Mouse (Mus musculus) stomach, embryonic 16.5 days (tissue): ENCODE results near the gene Eef1akmt1. TPM values are rescaled to one million over a fixed set of nuclear protein-coding genes. Genes with fewer than 3 reads are reported as not detected.

Source experiments
- ATAC-seq: fragments of 200-750 bp; cut with Nextera tagmentation; 2 replicates; pipeline ENCODE4 v1.8.0; 2017; ENCODE audit warnings: moderate number of reproducible peaks, moderate TSS enrichment; ENCODE audit not compliant: insufficient read depth, low FRiP score
- H3K27ac ChIP-seq: fragments of 300-500 bp; sonication (generic); 2 replicates; pipeline ENCODE4 v1.5.1; 2014; ENCODE audit warnings: low read length
- H3K27me3 ChIP-seq: fragments of 300-500 bp; sonication (generic); 2 replicates; pipeline ENCODE4 v1.6.1; 2014; ENCODE audit warnings: low read length, control low read depth, mixed read lengths; ENCODE audit not compliant: control insufficient read depth, insufficient read depth
- H3K36me3 ChIP-seq: fragments of 300-500 bp; sonication (generic); 2 replicates; pipeline ENCODE4 v1.6.1; 2014; ENCODE audit warnings: low read length; ENCODE audit not compliant: control insufficient read depth, insufficient read depth
- H3K4me1 ChIP-seq: fragments of 300-500 bp; sonication (generic); 2 replicates; pipeline ENCODE4 v1.6.1; 2014; ENCODE audit warnings: low read length, control low read depth, mixed read lengths; ENCODE audit not compliant: control insufficient read depth, insufficient read depth
- H3K4me2 ChIP-seq: fragments of 300-500 bp; sonication (generic); 2 replicates; pipeline ENCODE4 v1.6.1; 2014; ENCODE audit warnings: low read depth, low read length, mixed read lengths
- H3K4me3 ChIP-seq: fragments of 300-500 bp; sonication (generic); replicated peaks from 2 replicates; pipeline ENCODE4 v1.5.1; 2014; ENCODE audit warnings: mild to moderate bottlenecking, low read length
- H3K9ac ChIP-seq: fragments of 300-500 bp; sonication (generic); 2 replicates; pipeline ENCODE4 v1.6.1; 2014; ENCODE audit warnings: low read length
- H3K9me3 ChIP-seq: fragments of 300-500 bp; sonication (generic); replicated peaks from 2 replicates; pipeline ENCODE4 v1.6.1; 2016; ENCODE audit warnings: low read length, control low read depth; ENCODE audit not compliant: control insufficient read depth
- WGBS: fragments of 180-500 bp; shearing (Covaris S2); extraction: QIAGEN DNeasy Blood & Tissue Kit; methylation state at CpG from one replicate; pipeline ENCODE4 v1.1.7; 2014; 5-methylcytosine and 5-hydroxymethylcytosine counted together
- polyA plus RNA-seq: library from polyadenylated mRNA; unstranded; fragments of >200 nt; fragmentation: Nextera tagmentation; extraction: Ambion mirVana; gene quantifications from 2 replicates; pipeline ENCODE4 v1.2.1, GENCODE M21; 2015

Gene Eef1akmt1
- polyA plus RNA-seq, 1 experiment from 2014 or later, result 75.3 TPM

DNA sequence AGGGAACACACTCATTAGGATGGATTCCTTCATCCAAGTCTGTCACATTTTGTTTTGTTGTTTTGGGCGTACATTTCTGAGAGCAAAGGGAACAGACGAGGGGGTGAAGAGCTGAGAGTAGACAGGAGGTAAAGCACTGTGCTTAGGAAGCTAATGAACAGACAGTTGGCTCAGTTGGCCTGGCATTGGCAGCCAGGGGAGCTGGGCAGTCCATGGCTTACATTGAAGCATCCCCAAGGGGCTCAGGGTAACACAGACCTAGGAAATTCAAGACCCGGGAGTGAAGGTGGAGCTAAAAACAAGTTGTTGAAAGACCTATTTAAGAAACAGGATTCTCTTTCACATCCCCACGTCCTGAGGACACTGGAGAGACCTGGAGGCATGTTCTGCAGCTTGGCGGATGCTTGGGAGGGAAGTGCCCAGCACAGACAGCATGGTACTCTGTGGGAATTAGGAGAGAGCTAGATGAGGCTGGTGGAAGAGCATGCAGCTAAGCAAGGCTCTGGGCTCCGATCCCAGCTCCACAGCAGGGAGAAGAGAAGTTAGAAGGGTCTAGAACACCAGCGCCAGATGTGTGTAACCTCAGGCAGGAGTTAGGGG is 15.8 kb downstream of the Eef1akmt1 start:
- Histone ChIP-seq H3K27me3 (no peaks in the 10 kb centered on the region), H3K27ac (no peak overlapping the region), H3K4me1 (no peaks in the 10 kb centered on the region), H3K4me2 (no peak overlapping the region), H3K4me3 (no peak overlapping the region), H3K36me3 (no peaks in the 10 kb centered on the region), H3K9ac (no peak overlapping the region), H3K9me3 (no peaks in the 10 kb centered on the region)
- WGBS, result 89% methylated on average over 7 of the region's 7 CpGs
- no peak for ATAC-seq

DNA sequence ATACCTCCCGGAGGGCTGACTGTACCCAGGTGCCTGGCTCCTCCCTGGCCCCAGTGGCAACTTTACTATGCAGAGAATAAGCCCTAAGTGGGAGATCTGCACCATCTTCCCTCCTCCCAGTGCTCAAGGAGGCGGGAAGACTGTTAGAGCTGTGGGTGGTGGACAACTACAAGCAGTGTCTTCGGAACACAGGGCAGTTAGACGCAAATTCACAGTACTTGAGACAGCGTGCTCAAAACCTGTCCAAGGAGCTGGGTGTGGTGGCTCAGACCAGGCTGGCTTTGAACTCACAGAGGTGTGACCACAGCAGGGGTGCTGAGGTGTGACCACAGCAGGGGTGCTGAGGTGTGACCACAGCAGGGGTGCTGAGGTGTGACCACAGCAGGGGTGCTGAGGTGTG is 17.0 kb downstream of the Eef1akmt1 start:
- Histone ChIP-seq H3K36me3 (no peaks in the 10 kb centered on the region), H3K27ac (no peak overlapping the region), H3K4me1 (no peaks in the 10 kb centered on the region), H3K4me2 (no peak overlapping the region), H3K9ac (no peak overlapping the region), H3K4me3 (no peak overlapping the region), H3K9me3 (no peaks in the 10 kb centered on the region), H3K27me3 (no peaks in the 10 kb centered on the region)
- WGBS, result 85% methylated on average over 5 of the region's 5 CpGs
- ATAC-seq, result no peak

DNA sequence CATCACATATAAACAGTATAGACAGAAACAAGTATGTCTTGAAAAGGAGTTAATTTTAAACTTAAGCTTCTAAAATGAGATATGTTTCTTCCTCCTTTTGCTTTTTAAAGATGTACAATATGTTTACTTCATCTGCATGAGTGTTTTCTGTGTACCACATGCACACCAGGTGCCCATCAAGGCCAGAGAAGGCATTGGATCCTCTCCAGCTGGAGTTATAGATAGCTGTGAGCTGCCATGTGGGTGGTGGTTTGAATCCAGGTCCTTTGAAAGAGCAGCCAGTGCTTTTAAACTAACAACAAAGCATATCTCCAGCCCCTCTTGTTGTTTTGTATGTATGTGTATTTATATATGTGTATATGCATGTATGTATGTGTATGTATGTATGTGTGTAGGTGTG is 18.5 kb downstream of the Eef1akmt1 start:
- Histone ChIP-seq H3K27me3 (no peaks in the 10 kb centered on the region), H3K36me3 (no peaks in the 10 kb centered on the region), H3K9ac (no peak overlapping the region), H3K27ac (no peak overlapping the region), H3K9me3 (no peaks in the 10 kb centered on the region), H3K4me2 (no peak overlapping the region), H3K4me3 (no peak overlapping the region), H3K4me1 (no peaks in the 10 kb centered on the region)
- ATAC-seq, result no peak

DNA sequence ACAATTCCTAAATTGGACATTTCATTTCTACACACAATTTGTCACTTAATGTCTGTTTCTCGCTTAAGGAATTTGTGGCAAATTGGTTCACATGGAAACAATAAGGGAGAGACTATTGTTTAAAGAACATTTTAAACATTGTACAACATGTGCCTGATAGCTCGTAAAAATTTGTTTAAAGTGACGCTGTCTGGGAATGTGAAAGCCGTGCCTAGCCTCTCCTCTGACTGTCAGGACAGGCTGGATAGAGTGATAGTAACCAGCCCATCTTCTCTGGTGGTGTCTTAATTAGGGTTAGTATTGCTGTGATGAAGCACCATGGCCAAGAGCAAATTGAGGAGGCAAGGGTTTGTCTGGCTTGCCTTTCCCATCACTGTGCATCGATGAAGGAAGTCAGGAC is 24.4 kb downstream of the Eef1akmt1 start:
- Histone ChIP-seq H3K9me3 (no peaks in the 10 kb centered on the region), H3K4me1 (peaks cover 9% of the 10 kb centered on the region), H3K4me2 (no peak overlapping the region), H3K27ac (peak overlapping the region; percentile 75), H3K36me3 (no peaks in the 10 kb centered on the region), H3K9ac (no peak overlapping the region), H3K4me3 (no peak overlapping the region), H3K27me3 (no peaks in the 10 kb centered on the region)
- 37% methylated on average over 5 of the region's 5 CpGs for WGBS
- peak; percentile 79 for ATAC-seq

DNA sequence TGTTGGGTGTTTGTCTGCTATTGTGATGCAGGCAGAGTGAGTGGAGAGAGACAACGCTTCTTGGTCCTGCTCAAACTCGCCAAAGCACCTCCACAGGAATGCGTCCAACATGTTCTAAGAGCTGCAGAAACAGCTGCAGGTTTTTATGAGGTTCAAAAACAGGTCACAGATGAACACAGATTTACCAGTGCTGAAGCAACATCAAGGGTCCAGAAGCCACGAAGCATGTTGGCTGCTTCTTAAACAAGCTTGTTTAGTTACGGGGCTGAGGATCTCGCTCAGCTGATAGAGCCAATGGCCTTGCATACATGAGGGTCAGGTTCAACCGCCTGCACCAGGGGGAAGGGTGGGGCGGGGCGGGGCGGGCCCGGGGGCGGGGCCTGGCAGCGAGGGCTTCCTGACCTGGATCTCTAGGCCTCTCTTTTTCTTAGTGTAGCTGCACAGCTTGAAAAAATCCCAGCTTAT is 24.8 kb downstream of the Eef1akmt1 start:
- Histone ChIP-seq H3K9ac (0 out of 2 replicates have a peak overlapping the region, but pooled peaks have one; percentile 15), H3K9me3 (no peaks in the 10 kb centered on the region), H3K27ac (peak overlapping the region; percentile 75), H3K27me3 (no peaks in the 10 kb centered on the region), H3K36me3 (no peaks in the 10 kb centered on the region), H3K4me2 (no peak overlapping the region), H3K4me1 (peaks cover 9% of the 10 kb centered on the region), H3K4me3 (no peak overlapping the region)
- WGBS, result 14% methylated on average over 13 of the region's 13 CpGs
- peak; percentile 85 for ATAC-seq

DNA sequence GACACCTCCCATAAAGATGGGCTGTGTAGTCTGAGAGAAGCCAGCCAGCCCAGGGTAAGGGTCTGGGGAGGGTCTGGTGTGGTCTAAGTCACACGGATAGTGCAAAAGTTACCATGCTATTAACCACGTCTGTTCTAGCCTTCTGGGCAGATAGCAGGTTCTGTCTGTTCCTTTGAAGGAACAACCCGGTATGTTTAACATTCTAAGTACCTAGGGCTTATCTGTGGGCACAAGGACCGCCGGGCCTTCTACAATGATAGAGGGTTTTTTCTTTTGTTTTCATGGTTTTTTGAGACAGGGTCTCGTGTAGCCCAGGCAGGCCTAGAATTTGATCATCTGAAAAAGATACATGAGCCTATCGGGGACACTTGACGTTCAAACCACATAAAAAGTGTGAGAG is 25.3 kb downstream of the Eef1akmt1 start:
- Histone ChIP-seq H3K4me3 (no peak overlapping the region), H3K9ac (no peak overlapping the region), H3K4me1 (peaks cover 9% of the 10 kb centered on the region), H3K9me3 (no peaks in the 10 kb centered on the region), H3K36me3 (no peaks in the 10 kb centered on the region), H3K27ac (peak overlapping the region; percentile 75), H3K27me3 (no peaks in the 10 kb centered on the region), H3K4me2 (no peak overlapping the region)
- WGBS, result 72% methylated on average over 8 of the region's 8 CpGs
- no peak for ATAC-seq

DNA sequence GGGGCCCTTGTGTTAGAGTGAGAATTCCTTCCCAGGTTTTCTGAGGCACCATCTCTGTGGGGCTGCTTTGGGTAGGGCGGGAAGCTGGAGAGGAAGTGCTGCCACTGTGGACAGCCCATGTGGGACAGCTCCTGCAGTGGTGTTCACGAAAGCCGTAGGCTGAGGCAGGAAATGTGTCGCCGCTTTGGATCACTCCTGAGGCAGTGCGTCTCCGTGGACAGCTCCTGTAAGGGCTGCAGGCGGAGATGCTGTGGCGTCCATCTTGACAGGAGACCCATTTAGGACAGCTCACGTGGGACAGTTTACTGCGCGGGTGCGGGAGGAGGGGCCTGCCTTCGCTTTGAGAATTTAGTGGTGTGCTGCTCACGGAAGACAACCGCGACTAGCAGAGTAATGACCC is 25.9 kb downstream of the Eef1akmt1 start:
- 82% methylated on average over 17 of the region's 17 CpGs for WGBS
- H3K36me3 ChIP-seq, result no peaks in the 10 kb centered on the region
- no peak overlapping the region for H3K27ac ChIP-seq
- peaks cover 9% of the 10 kb centered on the region for H3K4me1 ChIP-seq
- ATAC-seq, result no peak
- H3K9ac ChIP-seq, result no peak overlapping the region
- H3K27me3 ChIP-seq, result no peaks in the 10 kb centered on the region
- H3K9me3 ChIP-seq, result no peaks in the 10 kb centered on the region
- H3K4me3 ChIP-seq, result no peak overlapping the region
- H3K4me2 ChIP-seq, result no peak overlapping the region

DNA sequence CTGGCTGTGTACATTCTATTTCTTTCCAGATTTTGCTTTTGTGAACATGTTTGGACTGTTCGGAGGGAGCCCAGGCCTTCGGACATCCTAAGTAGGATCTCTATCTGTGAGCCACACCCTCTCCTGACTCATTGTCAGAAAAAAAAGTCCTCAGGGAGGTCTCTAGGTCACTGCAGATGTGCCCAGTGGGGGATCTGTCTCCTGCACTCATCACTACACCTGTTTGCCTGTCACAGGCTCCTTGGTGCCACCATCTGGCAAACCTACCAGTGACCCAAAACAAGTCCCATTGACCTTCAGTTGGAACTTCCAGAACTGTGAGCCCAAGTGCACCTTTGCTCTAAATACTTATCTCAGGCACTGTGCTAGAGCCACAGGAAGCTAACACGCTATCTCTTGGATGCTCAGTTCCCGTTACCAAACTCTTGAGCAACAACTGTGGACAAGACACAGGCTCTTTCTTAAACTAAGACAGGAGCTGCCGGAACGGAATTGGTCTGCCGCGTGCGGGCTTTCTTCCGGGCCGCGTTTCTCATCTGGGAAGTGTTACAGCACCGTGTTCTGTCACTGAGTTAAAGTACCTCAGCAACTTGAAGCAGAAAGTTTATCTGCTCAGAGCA is 27.9 kb downstream of the Eef1akmt1 start:
- Histone ChIP-seq H3K4me1 (peaks cover 9% of the 10 kb centered on the region), H3K4me3 (no peak overlapping the region), H3K27ac (no peak overlapping the region), H3K9me3 (no peaks in the 10 kb centered on the region), H3K4me2 (no peak overlapping the region), H3K9ac (no peak overlapping the region), H3K36me3 (no peaks in the 10 kb centered on the region), H3K27me3 (no peaks in the 10 kb centered on the region)
- ATAC-seq, result no peak
- WGBS, result 89% methylated on average over 13 of the region's 13 CpGs

DNA sequence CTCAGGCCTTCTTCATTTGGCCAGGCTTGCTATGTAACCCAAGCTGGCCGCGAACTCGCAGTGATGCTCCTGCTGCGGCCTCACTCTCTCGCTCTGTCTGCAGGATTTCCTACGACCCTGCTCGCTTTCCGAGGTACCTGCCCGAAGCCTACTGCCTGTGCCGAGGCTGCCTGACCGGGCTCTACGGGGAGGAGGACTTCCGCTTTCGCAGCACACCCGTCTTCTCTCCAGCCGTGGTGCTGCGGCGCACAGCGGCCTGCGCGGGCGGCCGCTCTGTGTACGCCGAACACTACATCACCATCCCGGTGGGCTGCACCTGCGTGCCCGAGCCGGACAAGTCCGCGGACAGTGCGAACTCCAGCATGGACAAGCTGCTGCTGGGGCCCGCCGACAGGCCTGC is 29.2 kb downstream of the Eef1akmt1 start:
- H3K9me3 ChIP-seq, result no peaks in the 10 kb centered on the region
- no peaks in the 10 kb centered on the region for H3K27me3 ChIP-seq
- H3K4me2 ChIP-seq, result no peak overlapping the region
- WGBS, result 65% methylated on average over 34 of the region's 34 CpGs
- no peak for ATAC-seq
- no peak overlapping the region for H3K27ac ChIP-seq
- peaks cover 16% of the 10 kb centered on the region for H3K4me1 ChIP-seq
- no peak overlapping the region for H3K4me3 ChIP-seq
- H3K9ac ChIP-seq, result no peak overlapping the region
- H3K36me3 ChIP-seq, result no peaks in the 10 kb centered on the region
